Mouse (Mus musculus): ENCODE results near the gene Ugt1a10.

Ugt1a10 gene

DNA sequence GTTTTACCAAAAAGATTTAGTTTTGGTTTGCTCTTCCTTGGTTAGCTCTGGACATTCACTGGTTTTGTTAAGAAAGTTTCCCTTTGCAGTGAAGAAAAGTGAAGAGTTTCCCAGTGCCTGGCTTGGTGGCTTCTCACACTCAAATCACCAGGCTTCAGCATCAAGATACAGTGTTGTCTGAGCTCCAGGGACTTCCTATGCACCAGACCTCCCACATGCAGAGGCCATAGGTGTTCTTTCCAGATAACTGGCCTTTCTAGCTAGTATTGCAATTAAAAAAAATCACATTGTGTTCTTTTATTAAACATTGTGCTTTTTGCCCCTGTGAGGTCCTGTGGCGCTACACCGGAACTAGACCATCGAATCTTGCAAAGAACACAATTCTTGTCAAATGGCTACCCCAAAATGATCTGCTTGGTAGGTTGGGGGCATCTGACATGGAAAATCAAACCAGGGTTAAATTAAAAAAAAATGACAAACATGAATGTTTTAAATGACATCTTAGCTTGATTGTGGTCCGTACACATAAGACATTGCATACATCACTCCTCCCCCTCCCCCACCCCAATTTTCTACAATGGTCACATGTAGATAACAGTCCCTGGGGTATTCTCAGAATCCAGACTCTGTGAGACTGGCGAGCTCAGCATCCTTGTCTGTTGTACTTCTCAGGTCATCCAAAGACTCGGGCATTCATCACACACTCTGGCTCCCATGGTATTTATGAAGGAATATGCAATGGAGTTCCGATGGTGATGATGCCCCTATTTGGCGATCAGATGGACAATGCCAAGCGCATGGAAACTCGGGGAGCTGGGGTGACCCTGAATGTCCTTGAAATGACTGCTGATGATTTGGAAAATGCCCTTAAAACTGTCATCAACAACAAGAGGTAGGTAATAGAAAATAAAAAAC, 160.5 kb downstream of the Ugt1a10 start:
- 72% methylated on average over 10 of the region's 10 CpGs for WGBS

GRCm38 (mm10) chr1:88216551-88216950, 161.4 kb downstream of the Ugt1a10 start:
- WGBS, result 53% methylated on average over 2 of the region's 2 CpGs

DNA sequence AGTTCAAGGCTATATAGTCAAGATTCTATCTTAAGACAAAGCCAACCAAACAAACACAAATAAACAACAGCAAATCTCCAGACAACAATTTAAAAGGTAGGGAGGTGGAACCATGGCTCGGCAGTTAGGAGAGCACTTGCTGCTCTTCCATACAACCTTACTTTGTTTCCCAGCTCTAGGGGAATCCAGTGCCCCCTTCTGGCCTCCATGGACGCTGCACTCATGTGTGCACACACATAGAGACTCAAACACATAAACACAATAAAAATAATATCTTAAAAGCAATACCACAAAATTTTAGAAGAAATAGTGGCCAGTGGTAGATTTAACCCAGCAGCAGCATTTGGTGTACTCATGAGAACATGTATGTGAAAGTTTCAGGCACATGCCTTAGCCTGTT, 162.0 kb downstream of the Ugt1a10 start:
- WGBS, result 56% methylated on average over 2 of the region's 2 CpGs

GRCm38 (mm10) chr1:88217576-88217975, 162.4 kb downstream of the Ugt1a10 start:
- 37% methylated on average over 3 of the region's 3 CpGs for WGBS

DNA sequence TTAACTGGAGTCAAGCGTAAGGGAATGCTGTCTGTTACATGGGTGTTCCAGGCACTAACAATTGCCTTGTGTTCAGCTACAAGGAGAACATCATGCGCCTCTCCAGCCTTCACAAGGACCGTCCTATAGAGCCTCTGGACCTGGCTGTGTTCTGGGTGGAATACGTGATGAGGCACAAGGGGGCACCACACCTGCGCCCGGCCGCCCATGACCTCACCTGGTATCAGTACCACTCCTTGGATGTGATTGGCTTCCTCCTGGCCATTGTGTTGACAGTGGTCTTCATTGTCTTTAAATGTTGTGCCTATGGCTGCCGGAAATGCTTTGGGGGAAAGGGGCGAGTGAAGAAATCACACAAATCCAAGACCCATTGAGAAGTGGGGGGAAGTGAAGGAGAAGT, 162.9 kb downstream of the Ugt1a10 start:
- WGBS, result 75% methylated on average over 9 of the region's 9 CpGs

- 47% methylated on average over 4 of the region's 4 CpGs for WGBS
These were observed 163.4 kb downstream of the Ugt1a10 start for GRCm38 (mm10) chr1:88218591-88218990.

DNA sequence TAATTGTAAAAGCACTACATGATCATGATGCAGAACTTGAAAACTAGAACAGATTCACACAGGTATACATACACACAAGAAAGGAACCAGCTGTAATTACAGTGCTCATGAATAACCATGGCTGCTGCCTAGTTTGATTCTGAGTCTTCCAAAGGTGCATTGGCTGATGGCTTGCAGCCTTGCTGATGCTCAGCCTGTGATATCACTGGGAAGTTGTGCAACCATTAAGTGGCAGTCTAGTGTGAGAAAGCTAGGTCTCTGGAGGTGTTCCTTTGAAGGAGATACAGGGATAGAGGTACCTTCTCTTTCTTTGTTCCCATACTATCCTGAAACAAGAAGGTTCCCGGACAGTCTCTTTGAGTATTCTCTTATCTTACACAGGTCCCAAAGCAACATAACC, 163.9 kb downstream of the Ugt1a10 start:
- 18% methylated on average over 1 of the region's 1 CpGs for WGBS

DNA sequence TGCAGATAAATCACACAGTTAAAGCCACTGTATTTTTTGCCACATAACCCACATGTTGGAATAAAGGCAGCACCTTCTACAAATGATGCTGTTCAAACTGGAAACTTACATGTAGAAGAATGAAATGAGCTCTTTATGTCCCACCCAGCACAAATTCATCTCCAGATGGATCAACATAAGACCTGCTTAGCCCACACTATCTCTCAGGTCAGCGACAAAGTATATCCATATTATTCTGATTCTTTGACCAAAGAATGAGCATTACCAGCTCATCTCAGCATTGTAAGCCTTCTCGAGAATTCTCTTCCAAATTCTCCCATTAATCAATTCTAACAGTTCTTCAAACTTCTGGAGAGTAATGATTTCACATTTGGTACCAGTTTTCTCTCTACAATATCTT, 167.0 kb downstream of the Ugt1a10 start:
- 54% methylated on average over 2 of the region's 2 CpGs for WGBS

DNA sequence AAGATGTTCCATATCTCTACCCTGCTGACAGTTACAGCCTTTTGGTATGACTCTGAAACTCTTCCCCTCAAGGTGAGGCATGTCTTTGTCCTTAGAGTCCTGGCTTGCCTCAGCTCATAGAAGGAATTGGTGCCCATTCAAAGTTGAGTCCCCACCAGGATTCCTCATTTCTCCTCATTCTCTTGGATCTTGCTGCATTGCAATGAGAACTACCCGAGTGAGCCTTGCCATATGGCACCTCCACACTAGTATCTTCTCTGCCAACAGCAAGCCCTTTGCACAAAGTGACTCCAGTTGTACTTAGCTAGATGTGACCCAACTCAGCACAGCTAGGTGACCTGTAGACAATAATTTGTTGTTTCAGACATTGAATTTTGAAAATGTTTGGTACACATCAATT, 168.4 kb downstream of the Ugt1a10 start:
- WGBS, result 43% methylated on average over 1 of the region's 1 CpGs

DNA sequence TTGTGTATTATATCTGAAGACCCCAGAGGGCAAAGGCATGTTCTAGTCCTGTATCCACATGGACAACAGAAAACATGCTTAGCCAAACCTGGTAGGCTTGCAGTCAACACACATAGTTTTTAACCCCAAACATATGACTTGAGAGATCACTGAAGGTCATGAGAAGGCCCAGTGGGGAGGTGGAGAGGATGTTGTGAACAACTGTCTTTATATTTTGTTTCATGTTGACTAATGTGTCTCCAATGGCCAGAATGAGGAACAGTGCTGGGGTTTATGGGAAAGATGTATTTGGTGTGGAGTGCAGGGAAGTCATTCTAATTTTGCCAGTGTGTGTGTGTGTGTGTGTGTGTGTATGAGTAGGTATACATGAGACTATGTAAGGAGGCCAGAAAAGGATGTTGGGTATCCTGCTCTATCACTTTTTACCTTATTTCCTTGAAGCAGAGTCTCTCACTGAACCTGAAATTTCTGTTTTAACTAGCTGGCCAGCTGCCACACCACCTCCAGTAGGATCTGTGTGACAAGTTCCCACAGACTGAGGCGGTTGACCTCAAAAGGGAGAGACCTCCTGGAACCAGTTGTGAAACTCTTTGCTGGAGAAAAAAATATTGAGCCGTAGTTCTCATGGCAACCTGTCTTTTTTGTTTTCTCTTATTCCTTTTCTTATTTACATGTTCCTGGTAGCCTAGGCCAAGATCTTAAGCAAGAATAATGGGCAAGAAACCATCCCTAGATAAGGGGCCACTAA, 169.0 kb downstream of the Ugt1a10 start:
- 64% methylated on average over 2 of the region's 2 CpGs for WGBS

DNA sequence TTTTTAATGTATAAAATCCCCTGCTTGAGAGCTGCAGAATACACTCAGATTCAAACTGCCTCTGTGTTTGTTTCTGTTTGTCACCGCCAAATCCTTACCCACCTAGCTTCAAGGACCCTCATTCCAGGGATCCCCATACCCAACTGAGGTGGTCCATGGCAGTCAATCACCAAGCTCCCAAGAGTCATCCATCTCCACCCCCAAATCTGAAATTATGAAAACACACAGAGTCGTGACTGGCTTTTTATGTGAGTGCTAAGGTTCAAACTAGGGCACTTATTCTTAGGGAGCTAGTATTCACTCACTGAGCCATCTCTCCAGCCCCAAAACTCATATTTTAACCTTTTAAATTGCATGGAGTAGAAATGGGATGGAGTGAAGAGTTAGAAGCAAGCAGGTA, 170.1 kb downstream of the Ugt1a10 start:
- 33% methylated on average over 2 of the region's 2 CpGs for WGBS

DNA sequence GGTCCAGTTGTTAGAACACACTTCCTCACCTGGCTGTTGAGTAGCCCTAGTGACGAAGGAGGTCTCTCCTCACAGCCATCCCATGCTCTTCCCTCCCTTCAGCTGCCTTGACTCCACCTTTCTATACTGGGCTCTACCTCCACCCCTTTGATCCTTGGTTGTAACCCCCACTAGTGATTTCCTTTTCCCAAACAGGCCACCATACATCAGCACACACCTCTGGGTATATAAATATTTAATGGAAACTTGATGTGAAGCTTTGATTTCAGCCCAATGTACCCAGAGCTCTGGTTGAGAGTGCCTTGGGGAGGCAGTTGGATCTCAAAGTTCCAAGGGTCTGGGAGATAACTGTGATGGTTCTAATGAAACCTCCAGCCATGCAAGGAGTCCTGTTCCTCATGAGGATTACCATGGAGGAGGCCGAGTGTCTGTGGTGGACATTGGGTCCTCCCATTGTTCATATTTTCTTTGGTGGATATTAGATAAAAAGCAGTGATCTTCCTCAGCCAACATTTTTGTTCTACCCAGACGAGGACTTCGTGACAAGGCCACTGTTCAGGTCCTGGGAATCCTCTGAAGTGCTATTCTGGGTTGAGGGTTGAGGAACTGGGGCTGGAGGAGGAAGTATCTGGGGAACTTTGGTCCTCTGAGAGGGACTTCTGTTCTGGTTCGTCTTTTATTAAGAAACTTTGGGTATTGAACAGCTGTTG, 171.6 kb downstream of the Ugt1a10 start, which contains the start of gene Mroh2a:
Mroh2a (plus strand) TSS at position 317 of the 710 bp plus-strand sequence.
- WGBS, result 55% methylated on average over 5 of the region's 5 CpGs

DNA sequence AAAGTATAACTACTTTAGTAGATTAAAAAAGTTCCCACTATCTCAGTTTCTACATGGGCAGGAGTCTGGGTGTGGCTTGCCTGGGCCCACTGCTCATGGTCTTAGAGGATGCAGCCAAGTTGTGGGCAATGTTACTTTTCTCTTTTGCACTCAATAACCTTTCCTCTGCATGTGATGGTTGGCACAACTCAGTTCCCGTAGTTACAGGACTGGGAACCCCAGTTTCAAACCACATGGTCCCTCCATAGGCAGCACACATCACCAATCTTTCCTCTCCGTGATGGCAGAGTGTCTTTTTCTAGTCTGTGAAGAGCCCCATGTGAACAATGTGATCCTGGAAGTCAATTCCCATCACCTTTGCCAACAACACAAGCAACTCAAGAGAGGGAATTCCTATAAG, 172.3 kb downstream of the Ugt1a10 start:
- WGBS, result 57% methylated on average over 2 of the region's 2 CpGs

DNA sequence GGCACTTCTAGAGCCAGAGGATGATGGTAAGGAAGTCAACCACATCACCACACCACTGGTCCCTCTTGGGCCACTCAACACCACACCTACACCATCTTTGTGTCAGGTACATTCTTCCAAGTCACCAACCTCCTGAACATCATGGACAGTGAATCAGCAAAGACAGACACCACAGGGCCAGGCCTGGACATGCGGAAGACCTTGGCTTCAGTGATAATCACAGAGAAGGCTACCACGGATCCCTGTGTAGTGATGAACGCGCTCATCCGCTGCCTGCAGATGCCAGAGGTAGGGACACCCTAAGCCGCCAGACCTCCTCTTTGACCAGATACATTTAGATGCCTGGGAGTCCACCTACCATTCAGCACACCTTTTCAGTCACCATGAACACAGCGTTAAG, 172.9 kb downstream of the Ugt1a10 start:
- 73% methylated on average over 7 of the region's 7 CpGs for WGBS

GRCm38 (mm10) chr1:88229566-88229965, 174.4 kb downstream of the Ugt1a10 start:
- WGBS, result 76% methylated on average over 3 of the region's 3 CpGs

DNA sequence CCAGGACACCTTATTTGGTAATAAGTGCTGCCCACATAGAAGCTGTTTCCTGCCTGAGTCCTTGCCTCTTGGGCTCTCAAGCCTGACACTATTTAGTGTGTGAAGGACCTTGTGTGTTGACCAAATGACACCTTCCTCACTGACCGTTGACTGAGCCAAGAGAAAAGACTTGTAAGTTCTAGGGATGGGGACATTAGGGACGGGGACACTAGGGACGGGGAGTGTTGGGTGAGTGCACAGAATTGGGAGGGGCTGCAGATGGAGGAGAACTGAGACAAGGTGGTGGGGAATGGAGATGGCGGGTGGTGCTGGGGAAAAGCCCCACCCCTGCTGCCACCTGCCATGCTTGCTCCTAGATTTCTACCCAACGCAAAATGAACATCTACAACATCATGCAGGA, 174.8 kb downstream of the Ugt1a10 start:
- WGBS, result 85% methylated on average over 5 of the region's 5 CpGs

- 69% methylated on average over 7 of the region's 7 CpGs for WGBS
These were observed 175.2 kb downstream of the Ugt1a10 start for GRCm38 (mm10) chr1:88230421-88230820.

GRCm38 (mm10) chr1:88230981-88231802, 176.0 kb downstream of the Ugt1a10 start:
- 76% methylated on average over 6 of the region's 6 CpGs for WGBS

GRCm38 (mm10) chr1:88231803-88232499, 176.8 kb downstream of the Ugt1a10 start:
- 66% methylated on average over 7 of the region's 7 CpGs for WGBS

DNA sequence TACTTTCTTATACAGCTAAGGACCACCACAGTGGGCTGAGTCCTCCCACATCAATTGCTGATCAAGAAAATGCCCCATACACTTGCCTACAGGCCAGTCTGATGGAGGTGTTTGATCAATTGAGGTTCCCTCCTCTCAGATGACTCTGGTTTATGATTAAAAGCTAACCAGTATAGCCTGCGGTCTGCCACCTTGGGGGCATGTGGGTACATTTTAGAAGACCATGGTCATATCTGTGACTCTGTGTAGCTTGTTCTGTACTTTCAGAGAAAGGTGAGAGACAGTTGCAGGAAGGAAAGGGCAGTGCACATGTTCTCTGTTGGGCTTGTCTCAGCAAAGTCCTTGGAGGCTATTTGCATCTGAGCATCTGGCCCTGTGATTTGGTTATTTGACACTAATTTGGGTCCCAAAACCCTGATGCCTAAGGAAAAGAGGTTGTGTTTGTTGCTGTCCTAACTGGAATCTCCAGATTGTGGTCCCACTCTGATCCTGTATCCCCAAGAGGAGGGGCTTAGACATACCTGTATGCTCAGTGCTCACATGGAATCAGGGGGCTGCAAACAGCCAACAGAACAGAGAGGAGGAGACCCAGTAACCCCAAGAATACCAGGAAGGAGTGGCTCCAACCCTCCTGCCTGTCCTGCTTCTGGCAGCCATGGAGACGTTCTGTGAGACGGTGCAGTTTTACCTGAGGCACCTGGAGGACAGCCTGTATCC, 177.6 kb downstream of the Ugt1a10 start:
- 56% methylated on average over 3 of the region's 3 CpGs for WGBS
